Mouse (Mus musculus) lung, adult 2 months (tissue): ENCODE data around the gene Ralb.

Experiments used
- CTCF ChIP-seq: fragments of 200-500 bp; IDR thresholded peaks from 2 replicates; pipeline ENCODE4 v1.5.1; 2011; ENCODE audit warnings: mild to moderate bottlenecking, low read length, control low read depth; ENCODE audit not compliant: insufficient read depth
- POLR2A ChIP-seq: fragments of 200-500 bp; IDR thresholded peaks from 2 replicates; pipeline ENCODE4 v1.6.1; 2011; ENCODE audit warnings: low read depth, mild to moderate bottlenecking, control low read depth, low read length, borderline replicate concordance; ENCODE audit errors: extremely low read depth

- TF ChIP-seq CTCF (no peak), POLR2A (no peak)
Measured at GRCm38 (mm10) chr1:119510857-119511256, 6.3 kb upstream of the Ralb start.
